Comparison of ENCODE assay signal across 8 mouse cellular contexts in the genomic region with DNA sequence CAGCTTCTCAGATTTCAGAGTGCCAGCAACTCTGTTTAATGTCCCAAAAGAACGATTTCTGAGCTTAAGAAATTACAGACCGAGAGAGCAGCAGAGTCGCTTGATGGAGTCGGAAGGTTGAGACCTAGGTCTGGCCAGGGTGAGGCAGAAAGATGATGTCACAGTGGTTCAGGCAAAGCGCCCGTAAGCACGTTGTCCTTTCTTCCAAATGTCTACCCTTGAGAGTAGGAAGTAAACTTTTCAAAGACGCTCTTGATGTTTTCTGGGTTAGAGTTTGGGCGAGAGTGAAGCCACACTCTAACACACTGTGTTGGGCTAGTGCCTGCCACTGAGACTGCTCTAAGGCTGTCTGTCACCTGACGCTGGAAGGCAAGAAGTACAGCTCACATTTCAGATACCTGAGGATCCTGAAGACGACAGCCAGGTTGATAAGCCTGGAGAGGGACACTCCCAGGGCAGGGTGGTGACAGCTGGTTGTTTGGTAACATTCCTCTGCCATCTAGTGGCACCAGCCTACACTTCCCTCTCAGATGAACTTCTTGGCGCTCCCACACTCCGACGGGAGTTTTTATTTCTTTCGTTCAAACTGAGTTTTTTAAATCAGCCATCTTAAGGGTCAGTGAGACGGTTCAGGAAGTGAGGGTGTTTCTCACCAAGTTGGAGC. TPM values are rescaled to one million over a fixed set of nuclear protein-coding genes. Genes with fewer than 3 reads are reported as not detected.
DNase-seq lines count a peak whose midpoint lies in the region; ATAC-seq and TF ChIP-seq lines count a peak whose summit lies in the region.

No protein-coding gene starts in this region.

- H3K27ac ChIP-seq in thymus, adult 2 months (ENCODE audit: control insufficient read depth, insufficient read depth, low read length), result no peak overlapping the region
- no peak overlapping the region for H3K27ac ChIP-seq in liver, embryonic 14.5 days
- no peak overlapping the region for H3K27ac ChIP-seq in olfactory bulb, adult 2 months (ENCODE audit: insufficient read depth, low read depth, low read length)

- WGBS in thymus, adult 2 months, result 21% methylated on average over 16 of the region's 16 CpGs
- WGBS in liver, embryonic 14.5 days (ENCODE audit: insufficient replicate concordance), result 27% methylated on average over 16 of the region's 16 CpGs
- WGBS in olfactory bulb, adult 2 months, result 43% methylated on average over 16 of the region's 16 CpGs

- H3K36me3 ChIP-seq in thymus, adult 2 months (ENCODE audit: control insufficient read depth, insufficient read depth, low read length), result no peaks in the 10 kb centered on the region
- H3K36me3 ChIP-seq in liver, embryonic 14.5 days (replicated peaks; ENCODE audit: control insufficient read depth, insufficient read depth, low read depth), result no peaks in the 10 kb centered on the region

- peak; percentile 16 for DNase-seq in thymus, adult 2 months
- no peak for DNase-seq in thymus, adult 18-20 months
- DNase-seq in c-Kit-positive CD71-positive TER-119-positive erythroid progenitor cells, embryonic 14.5 days (ENCODE audit: low spot score), result peak; percentile 8
- DNase-seq in gastrocnemius, adult 8-10 months (ENCODE audit: low spot score in 2 of 2), result peak; percentile 18
- peak; percentile 36 for DNase-seq in kidney, adult 11 months
- no peak for DNase-seq in liver, embryonic 14.5 days (ENCODE audit: low read depth in 3 of 3, low spot score in 3 of 3)

- no peak overlapping the region for H3K4me2 ChIP-seq in liver, embryonic 14.5 days (ENCODE audit: low read depth)

- H3K9ac ChIP-seq in liver, embryonic 14.5 days (replicated peaks), result no peak overlapping the region

- H3K27me3 ChIP-seq in thymus, adult 2 months (ENCODE audit: control insufficient read depth, insufficient read depth, low read length), result peaks cover 7% of the 10 kb centered on the region; the same call in 1 of the 2 replicates
- H3K27me3 ChIP-seq in liver, embryonic 14.5 days (ENCODE audit: control insufficient read depth, insufficient read depth, low read length), result peaks cover 17% of the 10 kb centered on the region

- no peak overlapping the region for H3K4me3 ChIP-seq in thymus, adult 2 months (ENCODE audit: control insufficient read depth, insufficient read depth, low read length)
- no peak overlapping the region for H3K4me3 ChIP-seq in liver, embryonic 14.5 days (ENCODE audit: insufficient read depth in 1 of 2, low read depth in 2 of 2, low read length in 2 of 2)
- H3K4me3 ChIP-seq in olfactory bulb, adult 2 months (ENCODE audit: insufficient read depth, low read depth, low read length), result no peak overlapping the region

- no peaks in the 10 kb centered on the region for H3K9me3 ChIP-seq in liver, embryonic 14.5 days (ENCODE audit: control insufficient read depth, low read length)

- no peak for TF ChIP-seq POLR2A in thymus, adult 2 months (IDR thresholded peaks at IDR 0.05; ENCODE audit: control insufficient read depth, extremely low read depth, insufficient read depth, low read length, poor library complexity)
- no peak for TF ChIP-seq POLR2A in olfactory bulb, adult 2 months (IDR thresholded peaks at IDR 0.05; ENCODE audit: insufficient read depth, low read depth, low read length)

- TF ChIP-seq CTCF in thymus, adult 2 months (IDR thresholded peaks at IDR 0.05; ENCODE audit: borderline replicate concordance, control insufficient read depth, extremely low read depth, insufficient read depth, low read length, poor library complexity), result no peak
- peak; percentile 62 for TF ChIP-seq CTCF in liver, embryonic 14.5 days (IDR thresholded peaks at IDR 0.05; ENCODE audit: low read depth)
- TF ChIP-seq CTCF in olfactory bulb, adult 2 months (IDR thresholded peaks at IDR 0.05; ENCODE audit: insufficient read depth, low read depth, low read length), result peak; percentile 32; the same call in 1 of the 2 replicates

- H3K4me1 ChIP-seq in thymus, adult 2 months (replicated peaks; ENCODE audit: control insufficient read depth, insufficient read depth, low read length), result peaks cover 12% of the 10 kb centered on the region; the same call in 1 of the 2 replicates
- H3K4me1 ChIP-seq in liver, embryonic 14.5 days (replicated peaks; ENCODE audit: control insufficient read depth in 2 of 2, insufficient read depth in 2 of 2, low read length in 1 of 2), result peaks cover 0 to 5% of the 10 kb centered on the region in 2 experiments; a peak in 1 of 4 replicates
- 0 out of 2 replicates have a peak, but pooled peaks cover 6% of the 10 kb centered on the region for H3K4me1 ChIP-seq in olfactory bulb, adult 2 months (ENCODE audit: control insufficient read depth, insufficient read depth, low read length)

- no peak for ATAC-seq in liver, embryonic 14.5 days (ENCODE audit: insufficient read depth)
- no peak for ATAC-seq in erythroblast, adult 5-6 weeks (replicated peaks; ENCODE audit: low FRiP score, poor library complexity, severe bottlenecking)

- no peak for TF ChIP-seq EP300 in liver, embryonic 14.5 days (IDR thresholded peaks at IDR 0.05; ENCODE audit: low read depth)

RNA-seq across cellular contexts. Expression of a gene that starts 45.1 kb away (rescaled TPM):
- 5.7 and 5.9 TPM in 2 replicates for polyA plus RNA-seq in thymus, adult 2 months (2012; rRNA removed)
- total RNA-seq in gastrocnemius, adult 8-10 months (2022), result 10 to 100 TPM; 20.5 to 27.4 (median 24.4) TPM
- 1.5 and 2.3 TPM in 2 replicates for polyA plus RNA-seq in liver, embryonic 14.5 days (2012; rRNA removed)
- polyA plus RNA-seq in liver, embryonic 14.5 days (2014; fragmentation: Nextera tagmentation; extraction: Ambion mirVana), result 4.9 and 5.1 TPM in 2 replicates
- not detected in 2 replicates for polyA plus RNA-seq in olfactory bulb, adult 2 months (2012; ENCODE audit: insufficient read depth, insufficient read length, low replicate concordance, missing spikeins)
- 20.5 and 24.2 TPM in 2 replicates for total RNA-seq in erythroblast, adult 5-6 weeks (2015; ENCODE audit: low replicate concordance)
- total RNA-seq in erythroblast, adult 5-6 weeks (2017; ENCODE audit: low replicate concordance), result 56.7 and 70.5 TPM in 2 replicates

RNA-seq across cellular contexts. Expression of a gene that starts 49.2 kb away (rescaled TPM):
- polyA plus RNA-seq in thymus, adult 2 months (2012; rRNA removed), result 0.09 and 0.10 TPM in 2 replicates
- total RNA-seq in gastrocnemius, adult 8-10 months (2022), result not detected
- under 0.01 and 0.02 TPM in 2 replicates for polyA plus RNA-seq in liver, embryonic 14.5 days (2012; rRNA removed)
- 0.05 TPM in 1 of 2 replicates, not detected in the other for polyA plus RNA-seq in liver, embryonic 14.5 days (2014; fragmentation: Nextera tagmentation; extraction: Ambion mirVana)
- not detected in 2 replicates for polyA plus RNA-seq in olfactory bulb, adult 2 months (2012; ENCODE audit: insufficient read depth, insufficient read length, low replicate concordance, missing spikeins)
- total RNA-seq in erythroblast, adult 5-6 weeks (2015; ENCODE audit: low replicate concordance), result not detected in 2 replicates
- not detected in 2 replicates for total RNA-seq in erythroblast, adult 5-6 weeks (2017; ENCODE audit: low replicate concordance)

RNA-seq across cellular contexts. Expression of a gene that starts 54.9 kb away (rescaled TPM):
- 6.6 and 6.9 TPM in 2 replicates for polyA plus RNA-seq in thymus, adult 2 months (2012; rRNA removed)
- total RNA-seq in gastrocnemius, adult 8-10 months (2022), result under 1 TPM in 2 of 4 experiments, not detected in 2; 0.07 to 0.08 TPM
- polyA plus RNA-seq in liver, embryonic 14.5 days (2012; rRNA removed), result 0.26 and 0.30 TPM in 2 replicates
- polyA plus RNA-seq in liver, embryonic 14.5 days (2014; fragmentation: Nextera tagmentation; extraction: Ambion mirVana), result 0.20 and 0.29 TPM in 2 replicates
- not detected in 2 replicates for polyA plus RNA-seq in olfactory bulb, adult 2 months (2012; ENCODE audit: insufficient read depth, insufficient read length, low replicate concordance, missing spikeins)
- not detected in 2 replicates for total RNA-seq in erythroblast, adult 5-6 weeks (2015; ENCODE audit: low replicate concordance)
- total RNA-seq in erythroblast, adult 5-6 weeks (2017; ENCODE audit: low replicate concordance), result not detected in 2 replicates

Comparison
In these comparisons a context has a peak if more than half of its experiments do, and no peak if none do; other contexts are left out.
1. DNase-seq: peak in thymus, adult 2 months (single experiment), c-Kit-positive CD71-positive TER-119-positive erythroid progenitor cells, embryonic 14.5 days (single experiment), gastrocnemius, adult 8-10 months (2 of 2) and kidney, adult 11 months (single experiment); none in thymus, adult 18-20 months (0 of 2) and liver, embryonic 14.5 days (0 of 3).